Mouse (Mus musculus) limb, embryonic 11.5 days (tissue): ENCODE measurements around the gene Tlcd1. TPM values are rescaled to one million over a fixed set of nuclear protein-coding genes. Genes with fewer than 3 reads are reported as not detected.

Source experiments
- ATAC-seq: fragments of 200-750 bp; cut with Nextera tagmentation; 2 replicates; pipeline ENCODE4 v1.8.0; 2017; ENCODE audit warnings: low read depth; ENCODE audit not compliant: insufficient number of reproducible peaks, low FRiP score, low TSS enrichment
- DNase-seq: peaks from one replicate; pipeline ENCODE4 v3.0.0-alpha.2; 2015; ENCODE audit warnings: low spot score
- H3K27ac ChIP-seq: fragments of 300-500 bp; sonication (generic); replicated peaks from 2 replicates; pipeline ENCODE4 v1.5.1; 2014; ENCODE audit warnings: low read depth, mild to moderate bottlenecking, low read length
- H3K27me3 ChIP-seq: fragments of 300-500 bp; sonication (generic); 2 replicates; pipeline ENCODE4 v1.6.1; 2014; ENCODE audit warnings: mild to moderate bottlenecking, low read length, mixed read lengths; ENCODE audit not compliant: control insufficient read depth, insufficient read depth
- H3K36me3 ChIP-seq: fragments of 300-500 bp; sonication (generic); 2 replicates; pipeline ENCODE4 v1.6.1; 2014; ENCODE audit warnings: mild to moderate bottlenecking, low read length, moderate library complexity, mixed read lengths; ENCODE audit not compliant: control insufficient read depth, insufficient read depth
- H3K4me1 ChIP-seq: fragments of 300-500 bp; sonication (generic); 2 replicates; pipeline ENCODE4 v1.6.1; 2014; ENCODE audit warnings: low read length, mixed read lengths; ENCODE audit not compliant: control insufficient read depth, insufficient read depth
- H3K4me2 ChIP-seq: fragments of 300-500 bp; sonication (generic); 2 replicates; pipeline ENCODE4 v1.6.1; 2014; ENCODE audit warnings: low read depth, mild to moderate bottlenecking, moderate library complexity; ENCODE audit not compliant: severe bottlenecking
- H3K4me3 ChIP-seq: fragments of 300-500 bp; sonication (generic); 2 replicates; pipeline ENCODE4 v1.5.1; 2014; ENCODE audit warnings: low read depth, low read length
- H3K9ac ChIP-seq: fragments of 300-500 bp; sonication (generic); 2 replicates; pipeline ENCODE4 v1.6.1; 2014; ENCODE audit warnings: mild to moderate bottlenecking, low read length
- H3K9me3 ChIP-seq: fragments of 300-500 bp; sonication (generic); 2 replicates; pipeline ENCODE4 v1.6.1; 2016; ENCODE audit warnings: low read length; ENCODE audit not compliant: control insufficient read depth
- WGBS: fragments of 180-500 bp; shearing (Covaris S2); extraction: QIAGEN DNeasy Blood & Tissue Kit; methylation state at CpG from one replicate; pipeline ENCODE4 v1.1.7; 2014; 5-methylcytosine and 5-hydroxymethylcytosine counted together
- microRNA-seq: library from miRNA; unstranded; fragments of <30 nt; microRNA quantifications from one replicate; pipeline ENCODE4, GENCODE M21; 2016
- polyA plus RNA-seq: library from polyadenylated mRNA; unstranded; fragments of >200 nt; fragmentation: Nextera tagmentation; extraction: Ambion mirVana; gene quantifications from 2 replicates; pipeline ENCODE4 v1.2.1, GENCODE M21; 2014

Gene Tlcd1
- polyA plus RNA-seq, 1 experiment from 2014 or later = 10.4 TPM

DNA sequence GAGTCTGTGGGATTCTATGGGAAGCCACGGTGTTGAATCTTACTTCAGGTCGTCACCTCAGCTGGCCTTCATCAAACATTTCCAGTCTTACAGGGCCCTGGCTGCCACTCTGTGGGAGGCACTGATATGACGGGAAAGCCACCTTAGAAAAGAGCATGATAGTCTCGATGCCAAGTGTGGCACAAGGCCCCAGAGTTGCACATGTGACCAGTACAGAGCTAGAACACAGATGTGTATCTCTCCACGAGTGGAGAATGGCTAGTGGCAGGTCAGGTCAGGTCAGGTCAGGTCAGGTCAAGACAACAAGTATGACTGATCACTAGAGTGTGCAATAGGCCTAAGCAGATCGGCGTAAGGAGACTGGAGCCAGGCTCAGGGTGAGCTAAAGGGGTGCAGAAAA, 34.1 kb downstream of the Tlcd1 start:
- H3K4me2 ChIP-seq = no peak overlapping the region
- DNase-seq = no peak
- H3K27ac ChIP-seq = no peak overlapping the region
- no peak overlapping the region for H3K4me3 ChIP-seq
- no peaks in the 10 kb centered on the region for H3K4me1 ChIP-seq
- ATAC-seq = no peak
- H3K9ac ChIP-seq = no peak overlapping the region
- no peaks in the 10 kb centered on the region for H3K9me3 ChIP-seq
- H3K27me3 ChIP-seq = no peaks in the 10 kb centered on the region
- peaks cover 62% of the 10 kb centered on the region for H3K36me3 ChIP-seq
- WGBS = 71% methylated on average over 7 of the region's 7 CpGs

DNA sequence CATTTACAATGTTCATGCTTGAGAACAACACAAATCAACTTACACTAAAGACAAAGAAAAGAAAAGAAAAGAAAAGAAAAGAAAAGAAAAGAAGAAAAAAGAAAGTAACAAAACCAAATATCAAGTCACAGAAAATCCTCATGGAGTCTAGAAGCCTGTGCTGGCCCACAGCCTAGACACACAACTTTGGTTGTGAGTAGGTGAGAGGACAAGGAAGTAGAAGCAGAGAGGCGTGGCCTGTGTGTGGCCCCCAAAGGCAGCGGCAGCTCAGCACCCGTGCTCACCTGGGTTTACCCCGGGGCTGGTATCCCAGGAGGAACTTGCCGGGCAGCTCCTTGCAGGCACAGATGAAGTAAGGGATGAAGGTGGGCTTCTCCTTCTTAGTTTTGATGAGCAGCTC, 35.0 kb downstream of the Tlcd1 start:
- Histone ChIP-seq H3K4me2 (no peak overlapping the region), H3K9me3 (no peaks in the 10 kb centered on the region), H3K27ac (no peak overlapping the region), H3K4me1 (no peaks in the 10 kb centered on the region), H3K36me3 (peaks cover 66% of the 10 kb centered on the region), H3K27me3 (no peaks in the 10 kb centered on the region), H3K4me3 (no peak overlapping the region), H3K9ac (no peak overlapping the region)
- WGBS = 92% methylated on average over 5 of the region's 5 CpGs
- ATAC-seq (no peak), DNase-seq (no peak)

DNA sequence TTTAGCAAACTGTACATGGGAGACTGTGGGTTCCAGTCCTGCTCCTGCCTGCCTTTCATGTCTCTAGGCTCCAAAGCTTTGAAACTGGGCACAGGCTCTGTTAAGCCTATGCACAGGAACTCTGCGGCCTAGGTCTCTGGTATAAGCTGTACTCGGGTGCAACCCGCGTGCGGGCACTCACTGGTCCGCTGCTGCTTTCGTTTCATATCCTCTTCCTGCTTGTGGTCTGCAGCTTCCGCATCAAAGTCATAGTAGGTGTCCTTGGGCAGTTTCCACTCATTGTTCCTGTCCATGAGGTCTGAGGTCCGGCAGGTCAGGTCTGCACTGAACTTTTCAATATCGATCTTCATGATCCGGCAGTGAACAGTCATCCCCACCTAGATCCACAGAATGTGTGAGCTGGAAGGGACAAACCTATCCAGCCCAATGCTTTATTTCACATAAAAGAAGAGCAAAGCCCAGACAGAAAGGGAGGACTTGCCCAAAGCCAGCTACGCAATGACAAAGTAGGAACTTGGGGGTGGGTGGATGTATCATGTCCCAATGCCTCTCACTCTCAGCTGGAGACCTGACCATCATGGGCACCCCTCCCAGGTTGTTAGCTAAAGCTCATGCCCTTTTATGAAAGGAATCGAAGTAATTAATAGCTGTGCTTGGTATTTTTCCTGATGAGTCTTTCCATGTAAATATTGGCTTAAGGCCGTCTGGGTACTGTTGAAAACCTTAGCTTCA, 36.7 kb downstream of the Tlcd1 start:
- no peaks in the 10 kb centered on the region for H3K27me3 ChIP-seq
- no peak overlapping the region for H3K4me3 ChIP-seq
- WGBS = 94% methylated on average over 14 of the region's 14 CpGs
- H3K4me2 ChIP-seq = no peak overlapping the region
- peaks cover 60% of the 10 kb centered on the region for H3K36me3 ChIP-seq
- no peak for ATAC-seq
- H3K9ac ChIP-seq = no peak overlapping the region
- H3K9me3 ChIP-seq = no peaks in the 10 kb centered on the region
- DNase-seq = no peak
- no peaks in the 10 kb centered on the region for H3K4me1 ChIP-seq
- H3K27ac ChIP-seq = no peak overlapping the region

DNA sequence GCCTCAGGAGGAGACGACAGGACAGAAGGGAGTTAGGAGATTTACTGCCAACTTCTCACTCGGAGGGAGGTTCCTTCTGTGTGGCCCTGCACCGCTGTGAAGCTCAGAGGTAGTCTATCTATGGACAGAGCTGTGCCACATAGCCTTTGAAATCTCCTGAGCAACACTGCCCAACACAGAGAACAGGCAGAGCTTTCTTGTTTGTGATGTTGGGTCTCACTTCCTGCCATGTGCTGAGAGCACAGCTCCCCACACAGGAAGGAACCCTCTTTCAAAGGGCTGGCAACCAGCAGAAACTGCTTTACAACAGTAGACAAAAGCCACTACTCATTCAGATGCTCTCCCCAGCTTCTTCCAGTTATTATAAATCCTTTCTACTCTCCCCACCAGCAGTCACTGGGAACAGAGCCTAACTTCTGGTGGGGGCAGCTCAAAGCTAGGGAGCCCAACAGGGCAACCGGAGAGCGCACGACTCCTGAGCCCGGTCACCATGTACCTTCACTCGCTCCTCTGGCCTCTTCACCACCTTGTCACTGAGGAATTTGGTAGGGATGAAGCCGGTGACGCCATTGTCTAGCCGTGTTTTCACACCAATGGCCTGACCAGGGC, 39.3 kb downstream of the Tlcd1 start:
- H3K9me3 ChIP-seq = no peaks in the 10 kb centered on the region
- DNase-seq (no peak), ATAC-seq (no peak)
- H3K27me3 ChIP-seq = no peaks in the 10 kb centered on the region
- no peak overlapping the region; the same call in 1 of the 2 replicates for H3K9ac ChIP-seq
- H3K4me1 ChIP-seq = no peaks in the 10 kb centered on the region
- WGBS = 87% methylated on average over 11 of the region's 11 CpGs
- H3K27ac ChIP-seq = no peak overlapping the region
- H3K4me3 ChIP-seq = no peak overlapping the region
- no peak overlapping the region for H3K4me2 ChIP-seq
- peaks cover 59% of the 10 kb centered on the region for H3K36me3 ChIP-seq

DNA sequence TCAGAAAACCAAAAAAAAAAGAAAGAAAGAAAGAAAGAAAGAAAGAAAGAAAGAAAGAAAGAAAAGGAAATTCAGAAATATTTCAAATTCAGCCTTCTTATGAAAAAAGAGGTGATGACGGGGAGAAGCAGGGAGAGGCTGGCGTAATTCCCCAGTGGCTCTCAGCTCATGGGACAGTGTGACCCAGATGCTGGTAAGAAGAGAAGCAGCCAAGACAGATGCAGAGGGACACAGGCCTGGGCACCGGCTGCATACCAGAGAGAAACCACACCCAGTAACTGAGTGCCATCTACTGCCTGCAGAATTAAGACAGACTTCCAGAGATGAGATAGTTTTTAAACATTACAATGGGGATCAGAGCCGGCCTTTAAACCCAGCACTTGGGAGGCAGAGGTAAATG, 47.1 kb downstream of the Tlcd1 start:
- H3K9me3 ChIP-seq = no peaks in the 10 kb centered on the region
- no peak for ATAC-seq
- no peaks in the 10 kb centered on the region for H3K27me3 ChIP-seq
- no peaks in the 10 kb centered on the region for H3K4me1 ChIP-seq
- 92% methylated on average over 4 of the region's 4 CpGs for WGBS
- no peak overlapping the region for H3K9ac ChIP-seq
- DNase-seq = no peak
- no peak overlapping the region for H3K4me3 ChIP-seq
- peaks cover 60% of the 10 kb centered on the region for H3K36me3 ChIP-seq
- H3K4me2 ChIP-seq = no peak overlapping the region
- no peak overlapping the region for H3K27ac ChIP-seq

Small RNAs within 50 kb of the gene (microRNA-seq; reads per million reads assigned to microRNA genes)
- gene Mir7653 = not detected

Other genes with a start within 250 kb of the Tlcd1 start
- gene Sez6, start 245.9 kb upstream of the Tlcd1 start, polyA plus RNA-seq = 0.10 and 0.23 TPM in 2 replicates
- gene Phf12, start 194.0 kb upstream of the Tlcd1 start, polyA plus RNA-seq = 19.6 and 21.1 TPM in 2 replicates
- 19.1 and 19.3 TPM in 2 replicates for gene Dhrs13, start 144.4 kb upstream of the Tlcd1 start, polyA plus RNA-seq
- 48.7 and 49.5 TPM in 2 replicates for gene Flot2, start 138.8 kb upstream of the Tlcd1 start, polyA plus RNA-seq
- 44.3 and 44.4 TPM in 2 replicates for gene Eral1, start 96.3 kb upstream of the Tlcd1 start, polyA plus RNA-seq
- gene Fam222b, start 82.1 kb upstream of the Tlcd1 start, polyA plus RNA-seq = 21.8 and 24.6 TPM in 2 replicates
- gene Traf4, start 11.1 kb upstream of the Tlcd1 start, polyA plus RNA-seq = 92.6 and 114 TPM in 2 replicates
- 15.0 and 15.5 TPM in 2 replicates for gene Nek8, start within 50 bp of the Tlcd1 start, polyA plus RNA-seq
- gene Rpl23a, start 6.9 kb downstream of the Tlcd1 start, polyA plus RNA-seq = 1,529 and 1,574 TPM in 2 replicates
- 142 and 144 TPM in 2 replicates for gene Rab34, start 11.7 kb downstream of the Tlcd1 start, polyA plus RNA-seq
- gene Proca1, start 16.7 kb downstream of the Tlcd1 start, polyA plus RNA-seq = 0.84 and 1.3 TPM in 2 replicates
- gene Sdf2, start 69.0 kb downstream of the Tlcd1 start, polyA plus RNA-seq = 44.0 and 44.9 TPM in 2 replicates
- 30.8 and 34.1 TPM in 2 replicates for gene Supt6, start 69.3 kb downstream of the Tlcd1 start, polyA plus RNA-seq
- 71.5 and 72.6 TPM in 2 replicates for gene 2610507B11Rik, start 85.0 kb downstream of the Tlcd1 start, polyA plus RNA-seq
- 0.09 and 0.16 TPM in 2 replicates for gene BC030499, start 114.1 kb downstream of the Tlcd1 start, polyA plus RNA-seq
- gene Spag5, start 124.8 kb downstream of the Tlcd1 start, polyA plus RNA-seq = 65.6 and 72.4 TPM in 2 replicates
- gene Aldoc, start 146.3 kb downstream of the Tlcd1 start, polyA plus RNA-seq = 3.6 and 8.5 TPM in 2 replicates
- gene Pigs, start 151.7 kb downstream of the Tlcd1 start, polyA plus RNA-seq = 69.2 and 70.2 TPM in 2 replicates
- 84.2 and 86.9 TPM in 2 replicates for gene Unc119, start 166.8 kb downstream of the Tlcd1 start, polyA plus RNA-seq
- gene Foxn1, start 209.8 kb downstream of the Tlcd1 start, polyA plus RNA-seq = 0.04 and 0.06 TPM in 2 replicates
- gene Slc13a2, start 245.5 kb downstream of the Tlcd1 start, polyA plus RNA-seq = not detected in 2 replicates